Mouse (Mus musculus) layer of hippocampus, postnatal 14 days (tissue): ENCODE measurements at regions not wholly inside any gene's neighbourhood (a gene's known extent, or its start where the extent isn't known, plus 50 kb on each side); places are given as distances from the start of the nearest gene placed in this dataset.

Source experiments
- DNase-seq, 2 experiments: peaks; one replicate each; pipeline ENCODE4 v3.0.0; 2021 to 2022; ENCODE audit warnings: low spot score in 2 of 2, mixed read lengths in 1 of 2

- no peak for DNase-seq
Measured at GRCm38 (mm10) chr12:56403626-56404025, 57.9 kb upstream of the Mbip start.

- no peak for DNase-seq
Measured at GRCm38 (mm10) chr12:56402844-56403243, 57.1 kb upstream of the Mbip start.

GRCm38 (mm10) chr12:56402137-56402536 lies 56.4 kb upstream of the Mbip start:
- DNase-seq: no peak
